Mouse (Mus musculus): ENCODE data around the gene Apobec4. TPM values are rescaled to one million over a fixed set of nuclear protein-coding genes. Genes with fewer than 3 reads are reported as not detected.

Gene Apobec4
- total and polyA plus RNA-seq, 3 experiments = not detected

DNA sequence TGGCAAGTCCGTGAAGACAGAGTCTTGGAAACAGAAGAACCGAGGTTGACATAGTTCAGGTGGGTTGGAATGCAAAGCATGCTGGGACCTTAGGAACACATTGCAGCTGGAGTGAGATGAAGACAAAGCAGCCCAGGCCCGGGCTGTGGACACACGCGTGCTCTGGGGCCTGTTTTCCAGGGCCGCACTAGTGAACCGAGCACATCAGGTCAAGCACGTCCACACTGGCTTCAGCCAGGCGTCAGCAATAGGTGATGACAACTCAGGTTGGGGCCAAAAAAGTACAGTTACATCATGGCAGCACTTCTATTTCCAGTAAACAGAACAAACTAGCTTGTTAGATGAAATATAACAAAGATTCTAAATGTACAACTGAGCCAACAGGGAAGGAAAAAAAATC lies 11.6 kb upstream of the Apobec4 start:
- peaks cover 13 to 24% of the 10 kb centered on the region in 2 experiments for H3K27me3 ChIP-seq (ENCODE audit: control insufficient read depth in 1 of 2, insufficient read depth in 2 of 2, low read length in 2 of 2)
- H3K36me3 ChIP-seq (ENCODE audit: control insufficient read depth in 1 of 2, insufficient read depth in 2 of 2, low read length in 2 of 2) = no peaks in the 10 kb centered on the region

DNA sequence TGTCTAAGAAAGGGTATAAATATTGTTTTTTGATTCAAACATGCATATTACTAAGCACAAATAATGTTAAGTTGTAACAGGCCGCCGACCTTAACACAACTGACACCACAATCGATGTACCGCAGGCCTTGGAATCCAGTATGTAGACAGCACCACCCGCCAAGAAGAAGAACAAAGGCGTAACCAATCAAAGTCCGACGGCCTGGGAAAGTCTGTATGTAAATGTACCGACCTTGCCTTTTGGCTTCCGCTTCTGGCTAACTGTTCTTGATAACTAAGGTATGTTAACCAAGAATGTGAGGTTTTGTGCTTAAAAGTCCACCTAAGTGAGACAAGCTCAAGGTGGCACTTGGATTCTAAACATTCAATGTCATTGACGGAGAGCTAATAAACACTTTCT lies 11.0 kb upstream of the Apobec4 start:
- H3K9me3 ChIP-seq (replicated peaks; ENCODE audit: insufficient read depth, low read length) = no peaks in the 10 kb centered on the region
- no peak overlapping the region for H3K4me3 ChIP-seq (ENCODE audit: control insufficient read depth in 1 of 2, insufficient read depth in 1 of 2, low read depth in 2 of 2, low read length in 2 of 2)
- H3K27me3 ChIP-seq (ENCODE audit: control insufficient read depth in 1 of 2, insufficient read depth in 2 of 2, low read length in 2 of 2) = peaks cover 13 to 24% of the 10 kb centered on the region in 2 experiments
- H3K79me2 ChIP-seq (ENCODE audit: control insufficient read depth, insufficient read depth, low read length, poor library complexity) = no peaks in the 10 kb centered on the region
- H3K36me3 ChIP-seq (ENCODE audit: control insufficient read depth in 1 of 2, insufficient read depth in 2 of 2, low read length in 2 of 2) = no peaks in the 10 kb centered on the region
- DNase-seq (ENCODE audit: low read depth, low spot score) = no peak
- TF ChIP-seq ZC3H11A (IDR thresholded peaks at IDR 0.05; ENCODE audit: low read depth, low read length) (no peak), SIN3A (IDR thresholded peaks at IDR 0.05; ENCODE audit: low read length) (no peak), ZNF384 (IDR thresholded peaks at IDR 0.05; ENCODE audit: low read depth, low read length) (no peak), TBP (IDR thresholded peaks at IDR 0.05; ENCODE audit: low read depth, low read length) (no peak), MAZ (IDR thresholded peaks at IDR 0.05; ENCODE audit: low read depth, low read length) (no peak), GATA1 (IDR thresholded peaks at IDR 0.05; ENCODE audit: low read depth, low read length) (no peak), ETS1 (IDR thresholded peaks at IDR 0.05; ENCODE audit: low read depth, low read length) (no peak), TAL1 (IDR thresholded peaks at IDR 0.05; ENCODE audit: low read length) (no peak), E2F4 (IDR thresholded peaks at IDR 0.05; ENCODE audit: borderline replicate concordance, low read depth, low read length) (no peak), POLR2AphosphoS5 (IDR thresholded peaks at IDR 0.05; ENCODE audit: borderline replicate concordance, low read depth, low read length) (no peak), POLR2A (IDR thresholded peaks at IDR 0.05; ENCODE audit: control insufficient read depth in 1 of 2, insufficient read depth in 1 of 2, low read depth in 1 of 2, low read length in 2 of 2, poor library complexity in 1 of 2) (no peak), RCOR1 (IDR thresholded peaks at IDR 0.05; ENCODE audit: low read depth, low read length) (no peak), ZKSCAN1 (IDR thresholded peaks at IDR 0.05; ENCODE audit: low read depth, low read length) (no peak), MYC (IDR thresholded peaks at IDR 0.05; ENCODE audit: low read depth, low read length) (no peak), CHD1 (IDR thresholded peaks at IDR 0.05; ENCODE audit: low read depth, low read length) (no peak)
- no peaks in the 10 kb centered on the region for H3K4me1 ChIP-seq (ENCODE audit: control insufficient read depth in 1 of 2, insufficient read depth in 2 of 2, low read length in 2 of 2)
- no peak overlapping the region for H3K9ac ChIP-seq (ENCODE audit: control insufficient read depth, low read depth, low read length, poor library complexity, severe bottlenecking)
- no peak overlapping the region for H3K27ac ChIP-seq (ENCODE audit: control insufficient read depth, low read depth, low read length)

More for the DNA sequence above, 11.6 kb upstream of the Apobec4 start:
- H3K27ac ChIP-seq (ENCODE audit: control insufficient read depth, low read depth, low read length) = no peak overlapping the region
- DNase-seq (ENCODE audit: low read depth, low spot score) = no peak
- no peak overlapping the region for H3K9ac ChIP-seq (ENCODE audit: control insufficient read depth, low read depth, low read length, poor library complexity, severe bottlenecking)
- no peak overlapping the region for H3K4me3 ChIP-seq (ENCODE audit: control insufficient read depth in 1 of 2, insufficient read depth in 1 of 2, low read depth in 2 of 2, low read length in 2 of 2)
- H3K9me3 ChIP-seq (replicated peaks; ENCODE audit: insufficient read depth, low read length) = no peaks in the 10 kb centered on the region
- no peaks in the 10 kb centered on the region for H3K79me2 ChIP-seq (ENCODE audit: control insufficient read depth, insufficient read depth, low read length, poor library complexity)
- no peaks in the 10 kb centered on the region for H3K4me1 ChIP-seq (ENCODE audit: control insufficient read depth in 1 of 2, insufficient read depth in 2 of 2, low read length in 2 of 2)
- TF ChIP-seq MXI1 (IDR thresholded peaks at IDR 0.05; ENCODE audit: low read depth, low read length) (no peak), MAX (IDR thresholded peaks at IDR 0.05; ENCODE audit: low read length) (no peak), CHD2 (IDR thresholded peaks at IDR 0.05; ENCODE audit: low read length) (no peak), MEF2A (IDR thresholded peaks at IDR 0.05; ENCODE audit: extremely low read depth, insufficient replicate concordance, low read depth, low read length, poor library complexity, severe bottlenecking) (no peak), USF1 (IDR thresholded peaks at IDR 0.05; ENCODE audit: low read depth, low read length) (no peak), ZC3H11A (IDR thresholded peaks at IDR 0.05; ENCODE audit: low read depth, low read length) (no peak), CTCF (IDR thresholded peaks at IDR 0.05 in 2 of 3, conservative IDR thresholded peaks at IDR 0.05 in 1 of 3; ENCODE audit: control insufficient read depth in 1 of 3, insufficient read depth in 1 of 3, low read depth in 2 of 3, low read length in 3 of 3, poor library complexity in 1 of 3, severe bottlenecking in 1 of 3) (no peak), ETS1 (IDR thresholded peaks at IDR 0.05; ENCODE audit: low read depth, low read length) (no peak), MAFK (IDR thresholded peaks at IDR 0.05; ENCODE audit: borderline replicate concordance, low read depth, low read length) (no peak), EP300 (IDR thresholded peaks at IDR 0.05; ENCODE audit: low read depth in 1 of 2, low read length in 2 of 2) (no peak), UBTF (IDR thresholded peaks at IDR 0.05; ENCODE audit: borderline replicate concordance, insufficient read depth, low read depth, low read length) (no peak), ZMIZ1 (IDR thresholded peaks at IDR 0.05; ENCODE audit: low read depth, low read length) (no peak), GATA1 (IDR thresholded peaks at IDR 0.05; ENCODE audit: low read depth, low read length) (no peak), BHLHE40 (IDR thresholded peaks at IDR 0.05; ENCODE audit: borderline replicate concordance, low read depth, low read length) (no peak), TAL1 (IDR thresholded peaks at IDR 0.05; ENCODE audit: low read length) (no peak), MYC (IDR thresholded peaks at IDR 0.05; ENCODE audit: low read depth, low read length) (no peak), POLR2A (IDR thresholded peaks at IDR 0.05; ENCODE audit: control insufficient read depth in 1 of 2, insufficient read depth in 1 of 2, low read depth in 1 of 2, low read length in 2 of 2, poor library complexity in 1 of 2) (no peak), SIN3A (IDR thresholded peaks at IDR 0.05; ENCODE audit: low read length) (no peak), HCFC1 (IDR thresholded peaks at IDR 0.05; ENCODE audit: low read depth, low read length) (no peak)
